Mouse (Mus musculus) embryo, embryonic 10.5 days (tissue): Measurements from ENCODE around the gene Egln3.

ENCODE experiments used
- DNase-seq: peaks from one replicate; pipeline ENCODE4 v3.0.0-alpha.2; 2015; ENCODE audit warnings: low spot score

Gene Egln3

GRCm38 (mm10) chr12:54202765-54203655 lies 650 bp downstream of the Egln3 start:
- peak; percentile 63 for DNase-seq

GRCm38 (mm10) chr12:54202276-54202675 lies 1.4 kb downstream of the Egln3 start:
- DNase-seq, result no peak

GRCm38 (mm10) chr12:54200856-54201255 lies 2.8 kb downstream of the Egln3 start:
- DNase-seq, result no peak

GRCm38 (mm10) chr12:54200172-54200571 lies 3.5 kb downstream of the Egln3 start:
- peak; percentile 71 for DNase-seq

GRCm38 (mm10) chr12:54198282-54198918 lies 5.3 kb downstream of the Egln3 start:
- no peak for DNase-seq

GRCm38 (mm10) chr12:54197849-54198248 lies 5.8 kb downstream of the Egln3 start:
- DNase-seq, result no peak

- no peak for DNase-seq
These were observed 6.3 kb downstream of the Egln3 start for GRCm38 (mm10) chr12:54197301-54197782.

GRCm38 (mm10) chr12:54196881-54197280 lies 6.8 kb downstream of the Egln3 start:
- DNase-seq, result no peak

- no peak for DNase-seq
These were observed 9.5 kb downstream of the Egln3 start for GRCm38 (mm10) chr12:54194159-54194558.

- no peak for DNase-seq
These were observed 11.4 kb downstream of the Egln3 start for GRCm38 (mm10) chr12:54192305-54192661.

- peak; percentile 93 for DNase-seq
These were observed 11.9 kb downstream of the Egln3 start for GRCm38 (mm10) chr12:54191608-54192304.

GRCm38 (mm10) chr12:54191181-54191580 lies 12.5 kb downstream of the Egln3 start:
- no peak for DNase-seq

- DNase-seq, result no peak
These were observed 15.7 kb downstream of the Egln3 start for GRCm38 (mm10) chr12:54187812-54188600.

- DNase-seq, result no peak
These were observed 16.6 kb downstream of the Egln3 start for GRCm38 (mm10) chr12:54186926-54187623.

GRCm38 (mm10) chr12:54184264-54184663 lies 19.4 kb downstream of the Egln3 start:
- DNase-seq, result peak; percentile 54

- no peak for DNase-seq
These were observed 25.3 kb downstream of the Egln3 start for GRCm38 (mm10) chr12:54178323-54178722.

GRCm38 (mm10) chr12:54168786-54169185 lies 34.9 kb downstream of the Egln3 start:
- no peak for DNase-seq

GRCm38 (mm10) chr12:54167737-54168136 lies 35.9 kb downstream of the Egln3 start:
- no peak for DNase-seq

GRCm38 (mm10) chr12:54164724-54165050 lies 39.0 kb downstream of the Egln3 start:
- DNase-seq, result peak; percentile 35

GRCm38 (mm10) chr12:54164040-54164723 lies 39.5 kb downstream of the Egln3 start:
- no peak for DNase-seq

GRCm38 (mm10) chr12:54163166-54163565 lies 40.5 kb downstream of the Egln3 start:
- DNase-seq, result no peak
